Comparison of ENCODE assay signal across 7 mouse cellular contexts in the genomic region with DNA sequence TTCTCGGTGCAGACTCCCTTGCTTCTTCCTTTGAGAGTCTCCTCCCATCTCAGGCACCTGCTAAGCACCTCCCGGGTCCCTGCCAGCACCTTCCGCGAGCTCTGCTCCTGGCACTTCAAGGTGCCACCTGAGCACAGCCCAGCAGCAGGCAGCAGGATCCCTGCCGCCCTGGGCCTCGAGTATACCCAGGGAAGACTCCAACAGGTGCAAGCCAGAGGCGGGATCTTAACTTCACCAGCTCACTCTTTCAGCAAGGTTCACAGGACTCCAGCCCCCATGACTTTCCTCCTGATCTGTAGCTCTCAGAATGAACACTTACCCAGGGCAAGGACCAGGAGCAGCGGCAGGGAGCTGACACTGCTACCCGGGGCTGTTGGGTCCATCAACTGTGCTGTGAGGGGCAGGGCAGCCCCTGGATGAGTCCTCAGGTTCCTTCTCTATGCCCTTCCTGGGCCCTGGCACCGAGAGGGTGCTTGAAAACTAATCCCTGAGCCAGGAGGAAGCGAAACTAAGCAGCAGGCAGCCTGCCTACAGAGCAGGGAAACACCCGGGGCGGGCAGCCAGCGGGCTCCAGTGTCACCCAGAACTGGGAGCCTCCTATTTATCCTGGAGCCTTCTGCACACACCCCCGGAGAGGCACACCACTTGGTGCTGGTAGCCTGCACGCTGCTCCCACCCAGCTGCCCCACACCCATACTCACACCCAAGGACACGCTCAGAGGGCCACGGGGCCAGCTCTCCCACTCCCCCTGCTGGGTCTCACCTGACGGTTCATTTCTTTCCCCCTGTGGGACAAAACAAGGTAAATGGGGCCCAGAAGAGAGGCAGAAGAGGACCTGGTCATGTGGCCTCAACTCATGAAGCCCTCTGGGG. TPM values are rescaled to one million over a fixed set of nuclear protein-coding genes. Genes with fewer than 3 reads are reported as not detected.
DNase-seq lines count a peak whose midpoint lies in the region; ATAC-seq and TF ChIP-seq lines count a peak whose summit lies in the region.

A gene (minus strand): TSS at position 656 of the 873 bp plus-strand sequence.

- TF ChIP-seq CTCF in heart, adult 2 months (IDR thresholded peaks at IDR 0.05) = peak; percentile 69
- peak; percentile 52 for TF ChIP-seq CTCF in kidney, adult 2 months (conservative IDR thresholded peaks at IDR 0.05; ENCODE audit: insufficient read depth, insufficient read length, low read depth, low read length)

- H3K27me3 ChIP-seq in embryonic facial prominence, embryonic 11.5 days (ENCODE audit: control insufficient read depth, insufficient read depth, low read length) = no peaks in the 10 kb centered on the region
- no peaks in the 10 kb centered on the region for H3K27me3 ChIP-seq in heart, adult 2 months (ENCODE audit: control insufficient read depth, insufficient read depth, low read length)
- no peaks in the 10 kb centered on the region; the same call in 1 of the 2 replicates for H3K27me3 ChIP-seq in kidney, adult 2 months (replicated peaks; ENCODE audit: control insufficient read depth, insufficient read depth, low read length)
- H3K27me3 ChIP-seq in limb, embryonic 14.5 days (ENCODE audit: control insufficient read depth, insufficient read depth, low read length) = no peaks in the 10 kb centered on the region
- no peaks in the 10 kb centered on the region for H3K27me3 ChIP-seq in midbrain, embryonic 16.5 days (ENCODE audit: control insufficient read depth, insufficient read depth, low read depth, low read length)

- no peaks in the 10 kb centered on the region; the same call in 1 of the 2 replicates for H3K4me1 ChIP-seq in embryonic facial prominence, embryonic 11.5 days (ENCODE audit: control insufficient read depth, insufficient read depth, low read length)
- peaks cover 1% of the 10 kb centered on the region; the same call in 1 of the 2 replicates for H3K4me1 ChIP-seq in heart, adult 2 months (ENCODE audit: control insufficient read depth, insufficient read depth, low read length)
- H3K4me1 ChIP-seq in kidney, adult 2 months (ENCODE audit: control insufficient read depth, insufficient read depth, low read length) = no peaks in the 10 kb centered on the region
- H3K4me1 ChIP-seq in limb, embryonic 14.5 days (ENCODE audit: control insufficient read depth, insufficient read depth, low read length) = no peaks in the 10 kb centered on the region; the same call in 1 of the 2 replicates
- 0 out of 2 replicates have a peak, but pooled peaks cover 4% of the 10 kb centered on the region for H3K4me1 ChIP-seq in midbrain, embryonic 16.5 days (ENCODE audit: control insufficient read depth, insufficient read depth, low read length)

- WGBS in embryonic facial prominence, embryonic 11.5 days = 12% methylated on average over 19 of the region's 19 CpGs
- WGBS in heart, adult 2 months = 7% methylated on average over 19 of the region's 19 CpGs
- WGBS in kidney, adult 2 months = 5% methylated on average over 19 of the region's 19 CpGs
- 6% methylated on average over 19 of the region's 19 CpGs for WGBS in limb, embryonic 14.5 days
- WGBS in midbrain, embryonic 16.5 days = 22% methylated on average over 19 of the region's 19 CpGs

- peak within 1 kb of the TSS; percentile 23 for H3K4me3 ChIP-seq in embryonic facial prominence, embryonic 11.5 days (ENCODE audit: low read depth, low read length)
- peak within 1 kb of the TSS; percentile 59 for H3K4me3 ChIP-seq in heart, adult 2 months
- H3K4me3 ChIP-seq in kidney, adult 2 months (ENCODE audit: insufficient read depth, low read depth, low read length) = peak within 1 kb of the TSS; percentile 67
- peak within 1 kb of the TSS; percentile 36 for H3K4me3 ChIP-seq in limb, embryonic 14.5 days (replicated peaks; ENCODE audit: low read length)
- peak within 1 kb of the TSS; percentile 20 for H3K4me3 ChIP-seq in midbrain, embryonic 16.5 days (ENCODE audit: low read depth, low read length)

- no peak for TF ChIP-seq POLR2A in heart, adult 2 months (IDR thresholded peaks at IDR 0.05; ENCODE audit: insufficient read depth, low read depth, low read length)
- TF ChIP-seq POLR2A in kidney, adult 2 months (IDR thresholded peaks at IDR 0.05; ENCODE audit: low read depth, low read length) = no peak
- TF ChIP-seq POLR2A in limb, embryonic 14.5 days (IDR thresholded peaks at IDR 0.05; ENCODE audit: borderline replicate concordance, extremely low read depth, insufficient read depth, insufficient read length) = no peak

- H3K4me2 ChIP-seq in embryonic facial prominence, embryonic 11.5 days (ENCODE audit: low read depth, low read length) = peak within 1 kb of the TSS; percentile 33
- peak within 1 kb of the TSS; percentile 52 for H3K4me2 ChIP-seq in limb, embryonic 14.5 days (replicated peaks; ENCODE audit: low read depth, low read length, severe bottlenecking)
- H3K4me2 ChIP-seq in midbrain, embryonic 16.5 days (ENCODE audit: low read length) = peak within 1 kb of the TSS; percentile 49

- H3K9ac ChIP-seq in embryonic facial prominence, embryonic 11.5 days (replicated peaks; ENCODE audit: low read length) = peak within 1 kb of the TSS; percentile 34; the same call in 1 of the 2 replicates
- peak within 1 kb of the TSS; percentile 75 for H3K9ac ChIP-seq in heart, adult 2 months (ENCODE audit: low read depth, low read length)
- peak within 1 kb of the TSS; percentile 34; the same call in 1 of the 2 replicates for H3K9ac ChIP-seq in limb, embryonic 14.5 days (ENCODE audit: low read depth, low read length, severe bottlenecking)
- no peak within 1 kb of the TSS; the same call in 1 of the 2 replicates for H3K9ac ChIP-seq in midbrain, embryonic 16.5 days (ENCODE audit: low read depth, low read length)

- TF ChIP-seq EP300 in heart, adult 2 months (IDR thresholded peaks at IDR 0.05; ENCODE audit: insufficient read depth, low read depth, low read length) = no peak

- no peaks in the 10 kb centered on the region for H3K36me3 ChIP-seq in embryonic facial prominence, embryonic 11.5 days (replicated peaks; ENCODE audit: control insufficient read depth, insufficient read depth, low read depth, low read length)
- H3K36me3 ChIP-seq in heart, adult 2 months (ENCODE audit: control insufficient read depth, insufficient read depth, low read length) = no peaks in the 10 kb centered on the region
- H3K36me3 ChIP-seq in kidney, adult 2 months (ENCODE audit: control insufficient read depth, insufficient read depth, low read length) = no peaks in the 10 kb centered on the region
- H3K36me3 ChIP-seq in limb, embryonic 14.5 days (ENCODE audit: control insufficient read depth, insufficient read depth, low read length) = no peaks in the 10 kb centered on the region
- no peaks in the 10 kb centered on the region for H3K36me3 ChIP-seq in midbrain, embryonic 16.5 days (ENCODE audit: control insufficient read depth, insufficient read depth, low read length)

- H3K79me2 ChIP-seq in heart, adult 2 months (replicated peaks; ENCODE audit: control insufficient read depth, insufficient read depth, low read length) = no peaks in the 10 kb centered on the region

- no peaks in the 10 kb centered on the region for H3K9me3 ChIP-seq in embryonic facial prominence, embryonic 11.5 days (replicated peaks; ENCODE audit: control insufficient read depth, low read length)
- no peaks in the 10 kb centered on the region for H3K9me3 ChIP-seq in limb, embryonic 14.5 days (ENCODE audit: control insufficient read depth, low read length)
- H3K9me3 ChIP-seq in midbrain, embryonic 16.5 days (replicated peaks; ENCODE audit: control insufficient read depth, low read length, poor library complexity, severe bottlenecking) = no peaks in the 10 kb centered on the region

- intact Hi-C loops in heart, adult 2 months (cut with DNase I) = no loop called here

- ATAC-seq in embryonic facial prominence, embryonic 11.5 days (replicated peaks; ENCODE audit: insufficient number of reproducible peaks, low FRiP score, low TSS enrichment, low read depth) = peak; percentile 72
- ATAC-seq in limb, embryonic 14.5 days (ENCODE audit: low FRiP score, low read depth) = peak; percentile 63
- peak; percentile 78 for ATAC-seq in midbrain, embryonic 16.5 days

- H3K27ac ChIP-seq in embryonic facial prominence, embryonic 11.5 days (replicated peaks; ENCODE audit: low read depth, low read length) = no peak within 1 kb of the TSS
- peak within 1 kb of the TSS; percentile 56 for H3K27ac ChIP-seq in heart, adult 2 months
- peak within 1 kb of the TSS; percentile 59 for H3K27ac ChIP-seq in kidney, adult 2 months (ENCODE audit: insufficient read depth, low read depth, low read length)
- no peak within 1 kb of the TSS for H3K27ac ChIP-seq in limb, embryonic 14.5 days (replicated peaks; ENCODE audit: low read depth, low read length)
- no peak within 1 kb of the TSS for H3K27ac ChIP-seq in midbrain, embryonic 16.5 days (ENCODE audit: low read length)

- peak; percentile 41 to 85 for DNase-seq in adrenal gland, adult (ENCODE audit: inconsistent age in 2 of 2, low spot score in 1 of 2)
- DNase-seq in embryonic facial prominence, embryonic 11.5 days (ENCODE audit: low spot score) = peak; percentile 50
- DNase-seq in heart, adult 2 months = peak; percentile 72 to 78
- DNase-seq in kidney, adult 2 months = peak; percentile 77
- peak; percentile 32 for DNase-seq in limb, embryonic 14.5 days (ENCODE audit: low spot score)
- peak; percentile 12 to 48 for DNase-seq in spleen, adult 18-20 months

RNA-seq across cellular contexts. Expression of the gene that starts here (rescaled TPM):
- 0.25 and 0.76 TPM in 2 replicates for polyA plus RNA-seq in embryonic facial prominence, embryonic 11.5 days (2014; fragmentation: Nextera tagmentation; extraction: Ambion mirVana)
- 1 to 10 TPM; 1.5 to 1.6 TPM for total RNA-seq in heart, adult 2 months (2021)
- 0.35 and 0.73 TPM in 2 replicates for polyA plus RNA-seq in heart, adult 2 months (2012; rRNA removed)
- 2.4 and 2.8 TPM in 2 replicates for polyA plus RNA-seq in kidney, adult 2 months (2012; rRNA removed)
- polyA plus RNA-seq in limb, embryonic 14.5 days (2012; rRNA removed) = 2.5 and 3.0 TPM in 2 replicates
- 4.9 and 5.5 TPM in 2 replicates for polyA plus RNA-seq in limb, embryonic 14.5 days (2014; fragmentation: Nextera tagmentation; extraction: Ambion mirVana)
- polyA plus RNA-seq in midbrain, embryonic 16.5 days (2015; fragmentation: Nextera tagmentation; extraction: Ambion mirVana) = 0.18 and 0.39 TPM in 2 replicates

Comparison
In these comparisons a context has a peak if more than half of its experiments do, and no peak if none do; other contexts are left out.
1. Peak in DNase-seq, ATAC-seq, H3K4me3 ChIP-seq, H3K9ac ChIP-seq and H3K4me2 ChIP-seq in embryonic facial prominence, embryonic 11.5 days; RNA of the gene not detected or under 1 TPM.
2. Peak in ATAC-seq, H3K4me3 ChIP-seq and H3K4me2 ChIP-seq in midbrain, embryonic 16.5 days; RNA of the gene not detected or under 1 TPM.
3. H3K27ac ChIP-seq: peak in heart, adult 2 months (single experiment) and kidney, adult 2 months (single experiment); none in embryonic facial prominence, embryonic 11.5 days (single experiment), limb, embryonic 14.5 days (single experiment) and midbrain, embryonic 16.5 days (single experiment).
4. Peak in every context shown above with its lines, with median percentiles within 50 percentile points of each other: DNase-seq, ATAC-seq, H3K4me2 ChIP-seq and H3K4me3 ChIP-seq.